Mouse (Mus musculus) ES-E14 (cell line): Measurements from ENCODE around the gene Wfdc3.

Experiments used
- HCFC1 ChIP-seq: IDR thresholded peaks from 2 replicates; pipeline ENCODE4 v1.6.1; 2012; ENCODE audit warnings: low read length, inconsistent platforms, borderline replicate concordance; ENCODE audit not compliant: insufficient read depth
- MAFK ChIP-seq: IDR thresholded peaks from 2 replicates; pipeline ENCODE4 v1.6.1; 2014; ENCODE audit warnings: mild to moderate bottlenecking, low read depth, low read length, inconsistent platforms; ENCODE audit not compliant: insufficient read depth
- ZC3H11A ChIP-seq: IDR thresholded peaks from 2 replicates; pipeline ENCODE4 v1.6.1; 2012; ENCODE audit warnings: low read depth, mild to moderate bottlenecking, inconsistent platforms, low read length, borderline replicate concordance
- ZNF384 ChIP-seq: IDR thresholded peaks from 2 replicates; pipeline ENCODE4 v1.6.1; 2012; ENCODE audit warnings: low read depth, low read length, inconsistent platforms

DNA sequence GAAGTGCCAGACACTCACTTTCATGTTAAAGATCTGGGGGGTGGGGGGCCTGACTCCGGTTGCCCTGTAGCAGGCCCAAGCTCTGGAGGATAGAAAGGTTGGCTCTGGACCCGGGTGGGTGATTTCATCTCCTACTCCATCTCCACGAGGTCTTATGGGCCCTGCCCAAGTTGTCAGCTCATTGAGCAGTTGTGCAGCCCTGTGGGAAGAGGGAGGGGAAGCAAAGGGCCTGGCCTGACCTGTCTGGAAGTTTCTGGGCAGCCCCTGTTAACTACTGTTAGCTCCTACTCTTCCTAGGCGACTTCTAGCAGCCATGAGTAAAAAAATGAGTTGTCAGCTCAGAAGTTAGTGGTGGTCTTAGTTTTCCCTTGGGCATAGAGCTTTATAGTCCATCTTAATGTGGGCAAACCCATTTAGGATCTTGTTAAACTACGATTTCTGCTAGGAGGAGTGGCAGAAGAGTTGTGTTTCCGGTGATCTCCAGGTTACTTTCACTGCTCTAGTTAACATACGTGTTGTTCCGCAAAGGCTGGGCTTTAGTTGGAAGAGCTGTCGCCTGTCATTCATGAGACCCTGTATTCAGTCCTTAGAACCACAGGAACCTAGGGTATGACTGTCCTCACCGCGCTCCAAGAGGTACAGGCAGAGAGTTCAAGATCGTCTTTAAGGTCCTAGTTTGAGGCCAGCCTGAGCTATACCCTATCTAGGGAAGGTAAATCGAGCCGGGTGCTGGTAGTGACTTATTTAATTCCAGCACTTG lies 27.7 kb upstream of the Wfdc3 start:
- TF ChIP-seq ZNF384, result no peak
- no peak for TF ChIP-seq MAFK
- TF ChIP-seq ZC3H11A, result no peak
- no peak for TF ChIP-seq HCFC1
